Mouse (Mus musculus) spleen, postnatal 0 days (tissue): ENCODE measurements around the gene Fchsd2. TPM values are rescaled to one million over a fixed set of nuclear protein-coding genes. Genes with fewer than 3 reads are reported as not detected.

Experiments used
- polyA plus RNA-seq: library from polyadenylated mRNA; unstranded; fragments of >200 nt; fragmentation: Nextera tagmentation; extraction: Ambion mirVana; gene quantifications from 2 replicates; pipeline ENCODE4 v1.2.1, GENCODE M21; 2015

The Fchsd2 gene
- polyA plus RNA-seq: 10.6 and 13.0 TPM in 2 replicates

GRCm38 (mm10) chr7:101092618-101093017 is at the start of gene Fchsd2:
Gene Fchsd2, plus strand, starts transcription at chr7:101092863.

GRCm38 (mm10) chr7:101301881-101302456 is 209.3 kb downstream of the Fchsd2 start, which contains the start of gene Atg16l2:
Gene Atg16l2, minus strand, starts transcription at chr7:101302251.

GRCm38 (mm10) chr7:101317014-101317413 is 224.4 kb downstream of the Fchsd2 start, which contains the start of gene Stard10:
Gene Stard10, plus strand, starts transcription at chr7:101317086.

Other genes starting within 250 kb of the Fchsd2 start
- gene Relt, start 229.4 kb upstream of the Fchsd2 start, polyA plus RNA-seq: 20.1 and 22.4 TPM in 2 replicates
- gene Arhgef17, start 160.8 kb upstream of the Fchsd2 start, polyA plus RNA-seq: 1.9 and 2.7 TPM in 2 replicates
- 11.4 and 15.7 TPM in 2 replicates for gene P2ry6, start 118.2 kb upstream of the Fchsd2 start, polyA plus RNA-seq
- 4.8 and 5.7 TPM in 2 replicates for gene P2ry2, start 80.0 kb upstream of the Fchsd2 start, polyA plus RNA-seq
- gene Atg16l2, start 209.4 kb downstream of the Fchsd2 start, polyA plus RNA-seq: 10.8 and 11.7 TPM in 2 replicates
- 80.2 and 88.2 TPM in 2 replicates for gene Stard10, start 224.2 kb downstream of the Fchsd2 start, polyA plus RNA-seq